Mouse (Mus musculus): Measurements from ENCODE around the gene Gm28047. TPM values are rescaled to one million over a fixed set of nuclear protein-coding genes. Genes with fewer than 3 reads are reported as not detected.

Gm28047 gene
- polyA plus RNA-seq, 1 experiment: not detected

DNA sequence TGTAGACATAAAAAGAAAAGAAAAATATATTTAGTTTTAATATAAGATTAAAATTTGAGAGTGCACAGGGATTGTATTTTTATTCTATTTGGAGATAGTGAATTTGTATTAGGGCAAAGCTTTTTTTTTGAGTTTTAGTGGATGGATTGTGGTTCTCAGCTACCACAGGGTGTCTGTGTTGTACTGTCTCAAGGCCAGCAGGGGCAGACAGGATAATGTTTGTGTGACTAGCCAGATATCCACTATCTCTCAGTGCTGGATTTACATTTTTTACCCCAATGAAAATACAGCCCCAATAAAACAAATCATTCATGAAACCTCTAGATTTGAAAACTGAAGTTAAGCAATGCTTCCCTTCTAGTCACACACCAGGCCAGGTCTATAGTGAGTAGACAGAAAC lies 67.3 kb downstream of the Gm28047 start:
- no peaks in the 10 kb centered on the region for H3K27me3 ChIP-seq (ENCODE audit: control insufficient read depth, insufficient read depth, low read length)
- DNase-seq (ENCODE audit: low read depth in 1 of 2, low spot score in 2 of 2): no peak
- H3K27ac ChIP-seq (ENCODE audit: insufficient read depth, low read length): no peak overlapping the region
- H3K36me3 ChIP-seq (ENCODE audit: control insufficient read depth, insufficient read depth, low read length): peaks cover 29% of the 10 kb centered on the region
- TF ChIP-seq CTCF (IDR thresholded peaks at IDR 0.05; ENCODE audit: extremely low read depth, insufficient read depth, insufficient read length, insufficient replicate concordance): no peak
- no peak for TF ChIP-seq POLR2A (IDR thresholded peaks at IDR 0.05; ENCODE audit: low read depth, low read length)
- H3K4me1 ChIP-seq (ENCODE audit: control insufficient read depth, insufficient read depth, insufficient read length): no peaks in the 10 kb centered on the region
- no peak overlapping the region for H3K4me3 ChIP-seq (ENCODE audit: extremely low read depth, insufficient read depth, insufficient read length)

DNA sequence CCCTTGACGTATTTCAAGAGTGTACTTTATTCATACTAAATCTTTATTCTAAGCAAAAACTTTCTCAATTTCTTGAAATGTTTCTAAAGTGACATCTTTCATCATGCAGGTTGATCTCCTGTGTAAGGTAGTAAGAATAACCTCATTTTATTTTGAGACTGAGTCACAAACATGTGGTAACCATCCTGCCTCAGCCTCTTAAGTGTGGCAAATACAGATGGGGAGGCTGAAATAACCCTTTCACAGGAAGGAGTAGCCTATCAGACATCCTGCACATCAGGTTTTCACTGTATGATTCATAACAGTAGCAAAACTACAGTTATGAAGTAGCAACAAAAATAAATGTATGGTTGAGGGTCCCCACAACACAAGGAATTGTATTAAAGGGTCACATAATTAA lies 69.3 kb downstream of the Gm28047 start:
- H3K36me3 ChIP-seq (ENCODE audit: control insufficient read depth, insufficient read depth, low read length): peaks cover 30% of the 10 kb centered on the region

DNA sequence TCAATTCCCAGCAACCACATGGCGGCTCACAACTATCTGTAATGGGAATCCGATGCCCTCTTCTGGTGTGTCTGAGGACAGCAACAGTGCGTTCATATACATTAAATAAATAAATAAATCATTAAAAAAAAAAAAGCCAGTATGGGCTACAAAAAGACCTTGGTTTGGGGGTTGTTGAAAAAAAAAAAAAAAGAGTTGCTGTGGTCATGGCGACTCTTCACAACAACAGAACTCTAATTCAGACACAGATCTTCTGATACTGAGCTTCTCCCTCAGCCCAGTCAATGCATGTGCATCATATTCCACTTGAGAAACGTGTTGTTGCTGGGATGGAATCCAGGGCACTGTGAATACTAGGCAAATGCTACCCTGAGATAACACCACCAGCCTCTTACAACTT lies 72.3 kb downstream of the Gm28047 start:
- Histone ChIP-seq H3K27ac (ENCODE audit: insufficient read depth, low read length) (no peak overlapping the region), H3K36me3 (ENCODE audit: control insufficient read depth, insufficient read depth, low read length) (peaks cover 30% of the 10 kb centered on the region), H3K27me3 (ENCODE audit: control insufficient read depth, insufficient read depth, low read length) (no peaks in the 10 kb centered on the region), H3K4me1 (ENCODE audit: control insufficient read depth, insufficient read depth, insufficient read length) (no peaks in the 10 kb centered on the region), H3K4me3 (ENCODE audit: extremely low read depth, insufficient read depth, insufficient read length) (no peak overlapping the region)
- no peak for DNase-seq (ENCODE audit: low read depth in 1 of 2, low spot score in 2 of 2)
- WGBS: 93% methylated on average over 5 of the region's 5 CpGs
- no peak for TF ChIP-seq POLR2A (IDR thresholded peaks at IDR 0.05; ENCODE audit: low read depth, low read length)
- TF ChIP-seq CTCF (IDR thresholded peaks at IDR 0.05; ENCODE audit: extremely low read depth, insufficient read depth, insufficient read length, insufficient replicate concordance): no peak

More for the DNA sequence above, 69.3 kb downstream of the Gm28047 start:
- H3K4me1 ChIP-seq (ENCODE audit: control insufficient read depth, insufficient read depth, insufficient read length): no peaks in the 10 kb centered on the region
- H3K27ac ChIP-seq (ENCODE audit: insufficient read depth, low read length): no peak overlapping the region
- no peak overlapping the region for H3K4me3 ChIP-seq (ENCODE audit: extremely low read depth, insufficient read depth, insufficient read length)
- no peaks in the 10 kb centered on the region for H3K27me3 ChIP-seq (ENCODE audit: control insufficient read depth, insufficient read depth, low read length)
- no peak for DNase-seq (ENCODE audit: low read depth in 1 of 2, low spot score in 2 of 2)
- WGBS: 95% methylated on average over 1 of the region's 1 CpGs
- TF ChIP-seq CTCF (IDR thresholded peaks at IDR 0.05; ENCODE audit: extremely low read depth, insufficient read depth, insufficient read length, insufficient replicate concordance) (no peak), POLR2A (IDR thresholded peaks at IDR 0.05; ENCODE audit: low read depth, low read length) (no peak)

DNA sequence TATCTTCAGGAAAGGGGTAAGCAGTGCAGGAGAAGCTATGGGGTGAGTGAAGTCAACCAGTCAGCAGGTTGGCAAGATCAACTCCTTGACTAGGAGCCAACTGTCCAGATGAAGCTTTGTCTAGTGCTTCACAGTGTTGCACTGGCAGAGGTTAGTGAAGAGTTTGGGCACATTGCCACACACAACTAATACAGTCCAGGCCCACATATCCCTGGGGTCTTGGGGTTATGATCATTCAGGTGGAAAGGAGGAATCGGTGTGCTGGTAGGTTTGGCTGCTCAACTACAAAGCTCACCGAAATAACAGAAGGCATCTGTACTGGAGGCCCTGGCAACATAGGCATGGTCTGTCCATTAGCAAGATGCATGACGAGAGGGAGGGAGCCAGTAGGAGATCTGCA lies 77.4 kb downstream of the Gm28047 start:
- TF ChIP-seq POLR2A (IDR thresholded peaks at IDR 0.05; ENCODE audit: low read depth, low read length) (no peak), CTCF (IDR thresholded peaks at IDR 0.05; ENCODE audit: extremely low read depth, insufficient read depth, insufficient read length, insufficient replicate concordance) (no peak)
- Histone ChIP-seq H3K27ac (ENCODE audit: insufficient read depth, low read length) (no peak overlapping the region), H3K4me3 (ENCODE audit: extremely low read depth, insufficient read depth, insufficient read length) (no peak overlapping the region), H3K4me1 (ENCODE audit: control insufficient read depth, insufficient read depth, insufficient read length) (no peaks in the 10 kb centered on the region), H3K36me3 (ENCODE audit: control insufficient read depth, insufficient read depth, low read length) (peaks cover 28% of the 10 kb centered on the region), H3K27me3 (ENCODE audit: control insufficient read depth, insufficient read depth, low read length) (no peaks in the 10 kb centered on the region)
- no peak for DNase-seq (ENCODE audit: low read depth in 1 of 2, low spot score in 2 of 2)
- 80% methylated on average over 3 of the region's 3 CpGs for WGBS

- H3K27me3 ChIP-seq (ENCODE audit: control insufficient read depth, insufficient read depth, low read length): no peaks in the 10 kb centered on the region
- TF ChIP-seq CTCF (IDR thresholded peaks at IDR 0.05; ENCODE audit: extremely low read depth, insufficient read depth, insufficient read length, insufficient replicate concordance): no peak
- no peak for TF ChIP-seq POLR2A (IDR thresholded peaks at IDR 0.05; ENCODE audit: low read depth, low read length)
- DNase-seq (ENCODE audit: low read depth in 1 of 2, low spot score in 2 of 2): no peak
- WGBS: 91% methylated on average over 3 of the region's 3 CpGs
- H3K4me3 ChIP-seq (ENCODE audit: extremely low read depth, insufficient read depth, insufficient read length): no peak overlapping the region
- peaks cover 26% of the 10 kb centered on the region for H3K36me3 ChIP-seq (ENCODE audit: control insufficient read depth, insufficient read depth, low read length)
- no peaks in the 10 kb centered on the region for H3K4me1 ChIP-seq (ENCODE audit: control insufficient read depth, insufficient read depth, insufficient read length)
- H3K27ac ChIP-seq (ENCODE audit: insufficient read depth, low read length): no peak overlapping the region
Observed at GRCm38 (mm10) chr15:102546677-102547427, 78.0 kb downstream of the Gm28047 start.

DNA sequence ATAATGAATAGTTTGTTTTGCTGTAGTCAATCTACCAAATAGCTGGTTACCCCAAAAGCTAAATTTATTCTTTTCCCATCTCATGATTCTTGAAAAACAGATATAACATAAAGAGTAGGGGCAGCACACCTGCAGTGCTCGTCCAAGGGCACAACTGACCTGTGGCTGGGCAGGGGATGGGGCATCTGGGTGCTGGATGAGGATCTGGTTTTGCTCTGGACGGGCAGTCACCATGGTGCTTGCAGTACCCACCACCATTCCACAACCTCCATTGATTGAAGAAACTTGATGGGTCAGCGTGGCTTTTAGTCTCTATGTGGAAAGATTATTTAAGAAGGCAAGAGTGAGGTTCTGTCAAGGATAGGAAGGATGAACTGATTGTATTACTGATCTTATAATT lies 78.6 kb downstream of the Gm28047 start:
- H3K36me3 ChIP-seq (ENCODE audit: control insufficient read depth, insufficient read depth, low read length): peaks cover 25% of the 10 kb centered on the region
- no peak overlapping the region for H3K27ac ChIP-seq (ENCODE audit: insufficient read depth, low read length)
- H3K4me3 ChIP-seq (ENCODE audit: extremely low read depth, insufficient read depth, insufficient read length): no peak overlapping the region
- TF ChIP-seq CTCF (IDR thresholded peaks at IDR 0.05; ENCODE audit: extremely low read depth, insufficient read depth, insufficient read length, insufficient replicate concordance): no peak
- no peak for TF ChIP-seq POLR2A (IDR thresholded peaks at IDR 0.05; ENCODE audit: low read depth, low read length)
- H3K4me1 ChIP-seq (ENCODE audit: control insufficient read depth, insufficient read depth, insufficient read length): no peaks in the 10 kb centered on the region
- 93% methylated on average over 3 of the region's 3 CpGs for WGBS
- H3K27me3 ChIP-seq (ENCODE audit: control insufficient read depth, insufficient read depth, low read length): no peaks in the 10 kb centered on the region
- no peak for DNase-seq (ENCODE audit: low read depth in 1 of 2, low spot score in 2 of 2)

GRCm38 (mm10) chr15:102544801-102545200 lies 80.1 kb downstream of the Gm28047 start:
- no peak overlapping the region for H3K4me3 ChIP-seq (ENCODE audit: extremely low read depth, insufficient read depth, insufficient read length)
- WGBS: 93% methylated on average over 4 of the region's 4 CpGs
- no peaks in the 10 kb centered on the region for H3K27me3 ChIP-seq (ENCODE audit: control insufficient read depth, insufficient read depth, low read length)
- H3K4me1 ChIP-seq (ENCODE audit: control insufficient read depth, insufficient read depth, insufficient read length): no peaks in the 10 kb centered on the region
- DNase-seq (ENCODE audit: low read depth in 1 of 2, low spot score in 2 of 2): no peak
- peaks cover 31% of the 10 kb centered on the region for H3K36me3 ChIP-seq (ENCODE audit: control insufficient read depth, insufficient read depth, low read length)
- TF ChIP-seq CTCF (IDR thresholded peaks at IDR 0.05; ENCODE audit: extremely low read depth, insufficient read depth, insufficient read length, insufficient replicate concordance): no peak
- TF ChIP-seq POLR2A (IDR thresholded peaks at IDR 0.05; ENCODE audit: low read depth, low read length): no peak
- no peak overlapping the region for H3K27ac ChIP-seq (ENCODE audit: insufficient read depth, low read length)
